ENCODE assay signal across 19 mouse cellular contexts in genomic region chr12:82387042-82387441, GRCm38 (mm10).
DNase-seq lines count a peak whose midpoint lies in the region; ATAC-seq and TF ChIP-seq lines count a peak whose summit lies in the region.
"Had no signal": no experiment of that assay in that cellular context is flagged by ENCODE, and none has a peak within 500 bp of the region (broad histone marks: within the 10 kb centered on the region; RNA-seq: fewer than 3 reads in every experiment).

No protein-coding gene starts in this region.

- H3K4me1 ChIP-seq in heart, embryonic 12.5 days (replicated peaks), result peaks cover 22% of the 10 kb centered on the region
- H3K4me1 ChIP-seq in lung, postnatal 0 days (ENCODE audit: insufficient read depth, low read depth, low read length), result no peaks in the 10 kb centered on the region
- H3K4me1 ChIP-seq: forebrain, embryonic 12.5 days; neural tube, embryonic 12.5 days had no signal

- H3K36me3 ChIP-seq in heart, embryonic 12.5 days, result peaks cover 22% of the 10 kb centered on the region
- peaks cover 11% of the 10 kb centered on the region; the same call in 1 of the 2 replicates for H3K36me3 ChIP-seq in lung, postnatal 0 days (ENCODE audit: insufficient read depth, low read length)

- H3K9me3 ChIP-seq in heart, embryonic 12.5 days (replicated peaks), result no peaks in the 10 kb centered on the region
- no peaks in the 10 kb centered on the region for H3K9me3 ChIP-seq in lung, postnatal 0 days (ENCODE audit: low read length)
- H3K9me3 ChIP-seq: forebrain, embryonic 12.5 days; limb, embryonic 13.5 days; midbrain, embryonic 13.5 days; neural tube, embryonic 12.5 days had no signal

- H3K9ac ChIP-seq in heart, embryonic 12.5 days, result no peak overlapping the region
- no peak overlapping the region for H3K9ac ChIP-seq in lung, postnatal 0 days (replicated peaks; ENCODE audit: low read depth)
- H3K9ac ChIP-seq: forebrain, embryonic 12.5 days; limb, embryonic 13.5 days; midbrain, embryonic 13.5 days; neural tube, embryonic 12.5 days had no signal

- H3K27ac ChIP-seq in heart, embryonic 12.5 days (ENCODE audit: poor library complexity, severe bottlenecking), result no peak overlapping the region
- no peak overlapping the region for H3K27ac ChIP-seq in lung, postnatal 0 days (ENCODE audit: low read length)
- H3K27ac ChIP-seq: forebrain, embryonic 12.5 days; limb, embryonic 13.5 days; macrophage; midbrain, embryonic 13.5 days; neural tube, embryonic 12.5 days had no signal

- no peak overlapping the region for H3K4me2 ChIP-seq in heart, embryonic 12.5 days
- H3K4me2 ChIP-seq in lung, postnatal 0 days (replicated peaks; ENCODE audit: low read depth, low read length), result no peak overlapping the region
- H3K4me2 ChIP-seq: forebrain, embryonic 12.5 days; limb, embryonic 13.5 days; midbrain, embryonic 13.5 days; neural tube, embryonic 12.5 days had no signal

- no peak for ATAC-seq in heart, embryonic 12.5 days (ENCODE audit: insufficient number of reproducible peaks, low FRiP score)
- peak; percentile 49 for ATAC-seq in lung, postnatal 0 days
- peak; percentile 95 for ATAC-seq in granulocyte monocyte progenitor cell, adult 5-6 weeks (replicated peaks; ENCODE audit: poor library complexity, severe bottlenecking)
- ATAC-seq in megakaryocyte-erythroid progenitor cell, adult 5-6 weeks (replicated peaks; ENCODE audit: low FRiP score, low TSS enrichment, poor library complexity, severe bottlenecking), result no peak
- ATAC-seq: hindbrain, embryonic 16.5 days; intestine, embryonic 16.5 days; midbrain, embryonic 13.5 days had no signal

- H3K27me3 ChIP-seq in heart, embryonic 12.5 days (replicated peaks), result no peaks in the 10 kb centered on the region
- H3K27me3 ChIP-seq in lung, postnatal 0 days (replicated peaks; ENCODE audit: insufficient read depth, low read length), result no peaks in the 10 kb centered on the region
- H3K27me3 ChIP-seq: forebrain, embryonic 12.5 days; limb, embryonic 13.5 days; midbrain, embryonic 13.5 days; neural tube, embryonic 12.5 days had no signal

- H3K4me3 ChIP-seq in heart, embryonic 12.5 days, result no peak overlapping the region
- no peak overlapping the region for H3K4me3 ChIP-seq in lung, postnatal 0 days (ENCODE audit: low read depth, low read length)
- H3K4me3 ChIP-seq: forebrain, embryonic 12.5 days; limb, embryonic 13.5 days; midbrain, embryonic 13.5 days; neural tube, embryonic 12.5 days had no signal

- no peak for TF ChIP-seq CTCF in lung, postnatal 0 days (IDR thresholded peaks at IDR 0.05)

- 68% methylated on average over 3 of the region's 3 CpGs for WGBS in heart, embryonic 12.5 days
- 38% methylated on average over 3 of the region's 3 CpGs for WGBS in lung, postnatal 0 days

- peak; percentile 68 for TF ChIP-seq EP300 in lung, postnatal 0 days (IDR thresholded peaks at IDR 0.05)

- peak; percentile 23 for DNase-seq in heart, adult 11 months
- DNase-seq in lung, postnatal 0 days (ENCODE audit: low spot score), result peak; percentile 88
- no peak for DNase-seq in lung, postnatal 10 days
- no peak for DNase-seq in spleen, adult 18-20 months
- DNase-seq: adrenal gland, adult 2 months; heart, postnatal 4 days; kidney, postnatal 36 days; lung, adult 2 months; thymus, postnatal 4 days had no signal

Comparison
In these comparisons a context has a peak if more than half of its experiments do, and no peak if none do; other contexts are left out.
1. DNase-seq: peak in heart, adult 11 months (single experiment) and lung, postnatal 0 days (single experiment); none in lung, postnatal 10 days (single experiment) and spleen, adult 18-20 months (0 of 2).
2. ATAC-seq: peak in lung, postnatal 0 days (single experiment) and granulocyte monocyte progenitor cell, adult 5-6 weeks (single experiment); none in heart, embryonic 12.5 days (single experiment) and megakaryocyte-erythroid progenitor cell, adult 5-6 weeks (single experiment).